Mouse (Mus musculus): ENCODE results near the gene Insl3. TPM values are rescaled to one million over a fixed set of nuclear protein-coding genes. Genes with fewer than 3 reads are reported as not detected.

Gene Insl3
- polyA plus RNA-seq, 1 experiment = 5.9 TPM

- H3K27ac ChIP-seq (replicated peaks; ENCODE audit: low read depth, low read length) = peak within 1 kb of the TSS; percentile 42; the same call in 1 of the 2 replicates
- H3K4me1 ChIP-seq (ENCODE audit: control insufficient read depth, insufficient read depth, insufficient read length, low read length) = peaks cover 18% of the 10 kb centered on the region
- H3K4me3 ChIP-seq (ENCODE audit: insufficient read depth, low read depth, low read length) = peak within 1 kb of the TSS; percentile 60
Measured at GRCm38 (mm10) chr8:71671549-71671965, 17.5 kb upstream of the Insl3 start, which contains the start of gene Unc13a. Unc13a (minus strand) TSS chr8:71671757.

GRCm38 (mm10) chr8:71672168-71672735 lies 16.8 kb upstream of the Insl3 start:
- Histone ChIP-seq H3K4me1 (ENCODE audit: control insufficient read depth, insufficient read depth, insufficient read length, low read length) (peaks cover 18% of the 10 kb centered on the region), H3K4me3 (ENCODE audit: insufficient read depth, low read depth, low read length) (no peak overlapping the region; the same call in 1 of the 2 replicates), H3K27ac (replicated peaks; ENCODE audit: low read depth, low read length) (no peak overlapping the region)

GRCm38 (mm10) chr8:71674071-71674470 lies 14.9 kb upstream of the Insl3 start:
- H3K4me1 ChIP-seq (ENCODE audit: control insufficient read depth, insufficient read depth, insufficient read length, low read length) = peaks cover 30% of the 10 kb centered on the region
- H3K27ac ChIP-seq (replicated peaks; ENCODE audit: low read depth, low read length) = no peak overlapping the region
- no peak overlapping the region for H3K4me3 ChIP-seq (ENCODE audit: insufficient read depth, low read depth, low read length)

GRCm38 (mm10) chr8:71675456-71676019 lies 13.5 kb upstream of the Insl3 start:
- H3K4me1 ChIP-seq (ENCODE audit: control insufficient read depth, insufficient read depth, insufficient read length, low read length) = peaks cover 34% of the 10 kb centered on the region
- H3K27ac ChIP-seq (replicated peaks; ENCODE audit: low read depth, low read length) = peak overlapping the region; percentile 97
- peak overlapping the region; percentile 66 for H3K4me3 ChIP-seq (ENCODE audit: insufficient read depth, low read depth, low read length)

GRCm38 (mm10) chr8:71676020-71676741 lies 12.8 kb upstream of the Insl3 start, which contains the start of gene Jak3:
Jak3 (plus strand) TSS chr8:71676296.
- peak within 1 kb of the TSS; percentile 97 for H3K27ac ChIP-seq (replicated peaks; ENCODE audit: low read depth, low read length)
- H3K4me3 ChIP-seq (ENCODE audit: insufficient read depth, low read depth, low read length) = peak within 1 kb of the TSS; percentile 66
- peaks cover 33% of the 10 kb centered on the region for H3K4me1 ChIP-seq (ENCODE audit: control insufficient read depth, insufficient read depth, insufficient read length, low read length)

GRCm38 (mm10) chr8:71676803-71677202 lies 12.2 kb upstream of the Insl3 start:
- H3K27ac ChIP-seq (replicated peaks; ENCODE audit: low read depth, low read length) = peak overlapping the region; percentile 97
- H3K4me1 ChIP-seq (ENCODE audit: control insufficient read depth, insufficient read depth, insufficient read length, low read length) = peaks cover 32% of the 10 kb centered on the region
- peak overlapping the region; percentile 66 for H3K4me3 ChIP-seq (ENCODE audit: insufficient read depth, low read depth, low read length)

GRCm38 (mm10) chr8:71677555-71677954 lies 11.5 kb upstream of the Insl3 start:
- peaks cover 32% of the 10 kb centered on the region for H3K4me1 ChIP-seq (ENCODE audit: control insufficient read depth, insufficient read depth, insufficient read length, low read length)
- peak overlapping the region; percentile 97 for H3K27ac ChIP-seq (replicated peaks; ENCODE audit: low read depth, low read length)
- peak overlapping the region; percentile 66 for H3K4me3 ChIP-seq (ENCODE audit: insufficient read depth, low read depth, low read length)

GRCm38 (mm10) chr8:71678216-71678615 lies 10.8 kb upstream of the Insl3 start:
- Histone ChIP-seq H3K4me1 (ENCODE audit: control insufficient read depth, insufficient read depth, insufficient read length, low read length) (peaks cover 32% of the 10 kb centered on the region), H3K4me3 (ENCODE audit: insufficient read depth, low read depth, low read length) (0 out of 2 replicates have a peak overlapping the region, but pooled peaks have one; percentile 66), H3K27ac (replicated peaks; ENCODE audit: low read depth, low read length) (no peak overlapping the region)

GRCm38 (mm10) chr8:71679116-71679515 lies 9.9 kb upstream of the Insl3 start:
- Histone ChIP-seq H3K4me1 (ENCODE audit: control insufficient read depth, insufficient read depth, insufficient read length, low read length) (peaks cover 32% of the 10 kb centered on the region), H3K4me3 (ENCODE audit: insufficient read depth, low read depth, low read length) (no peak overlapping the region), H3K27ac (replicated peaks; ENCODE audit: low read depth, low read length) (no peak overlapping the region)

GRCm38 (mm10) chr8:71679550-71680168 lies 9.4 kb upstream of the Insl3 start:
- H3K27ac ChIP-seq (replicated peaks; ENCODE audit: low read depth, low read length) = no peak overlapping the region
- H3K4me1 ChIP-seq (ENCODE audit: control insufficient read depth, insufficient read depth, insufficient read length, low read length) = peaks cover 32% of the 10 kb centered on the region
- no peak overlapping the region; the same call in 1 of the 2 replicates for H3K4me3 ChIP-seq (ENCODE audit: insufficient read depth, low read depth, low read length)

- peaks cover 28% of the 10 kb centered on the region for H3K4me1 ChIP-seq (ENCODE audit: control insufficient read depth, insufficient read depth, insufficient read length, low read length)
Measured at GRCm38 (mm10) chr8:71680471-71680870, 8.5 kb upstream of the Insl3 start.

GRCm38 (mm10) chr8:71681369-71681915 lies 7.6 kb upstream of the Insl3 start:
- Histone ChIP-seq H3K27ac (replicated peaks; ENCODE audit: low read depth, low read length) (no peak overlapping the region), H3K4me3 (ENCODE audit: insufficient read depth, low read depth, low read length) (no peak overlapping the region), H3K4me1 (ENCODE audit: control insufficient read depth, insufficient read depth, insufficient read length, low read length) (peaks cover 24% of the 10 kb centered on the region)

More at GRCm38 (mm10) chr8:71680471-71680870, 8.5 kb upstream of the Insl3 start:
- H3K4me3 ChIP-seq (ENCODE audit: insufficient read depth, low read depth, low read length) = no peak overlapping the region
- H3K27ac ChIP-seq (replicated peaks; ENCODE audit: low read depth, low read length) = peak overlapping the region; percentile 5; the same call in 1 of the 2 replicates

- no peak overlapping the region for H3K4me3 ChIP-seq (ENCODE audit: insufficient read depth, low read depth, low read length)
- H3K4me1 ChIP-seq (ENCODE audit: control insufficient read depth, insufficient read depth, insufficient read length, low read length) = peaks cover 19% of the 10 kb centered on the region
- no peak overlapping the region for H3K27ac ChIP-seq (replicated peaks; ENCODE audit: low read depth, low read length)
Measured at GRCm38 (mm10) chr8:71682832-71683231, 6.2 kb upstream of the Insl3 start.

GRCm38 (mm10) chr8:71684701-71685100 lies 4.3 kb upstream of the Insl3 start:
- H3K4me3 ChIP-seq (ENCODE audit: insufficient read depth, low read depth, low read length) = no peak overlapping the region
- peaks cover 6% of the 10 kb centered on the region; the same call in 1 of the 2 replicates for H3K4me1 ChIP-seq (ENCODE audit: control insufficient read depth, insufficient read depth, insufficient read length, low read length)
- no peak overlapping the region for H3K27ac ChIP-seq (replicated peaks; ENCODE audit: low read depth, low read length)

- no peak overlapping the region for H3K4me3 ChIP-seq (ENCODE audit: insufficient read depth, low read depth, low read length)
- peaks cover 3% of the 10 kb centered on the region; the same call in 1 of the 2 replicates for H3K4me1 ChIP-seq (ENCODE audit: control insufficient read depth, insufficient read depth, insufficient read length, low read length)
- H3K27ac ChIP-seq (replicated peaks; ENCODE audit: low read depth, low read length) = no peak overlapping the region
Measured at GRCm38 (mm10) chr8:71685573-71685972, 3.4 kb upstream of the Insl3 start.
